Mouse (Mus musculus) retina, embryonic 14.5 days (tissue): ENCODE data around the gene Zfp672.

Source experiments
- DNase-seq: peaks from one replicate; pipeline ENCODE4 v3.0.0-alpha.2; 2015; ENCODE audit warnings: low spot score

The Zfp672 gene

GRCm38 (mm10) chr11:58282518-58282917, 47.6 kb downstream of the Zfp672 start:
- no peak for DNase-seq

- DNase-seq = no peak
These were observed 48.1 kb downstream of the Zfp672 start for GRCm38 (mm10) chr11:58281970-58282496.

DNA sequence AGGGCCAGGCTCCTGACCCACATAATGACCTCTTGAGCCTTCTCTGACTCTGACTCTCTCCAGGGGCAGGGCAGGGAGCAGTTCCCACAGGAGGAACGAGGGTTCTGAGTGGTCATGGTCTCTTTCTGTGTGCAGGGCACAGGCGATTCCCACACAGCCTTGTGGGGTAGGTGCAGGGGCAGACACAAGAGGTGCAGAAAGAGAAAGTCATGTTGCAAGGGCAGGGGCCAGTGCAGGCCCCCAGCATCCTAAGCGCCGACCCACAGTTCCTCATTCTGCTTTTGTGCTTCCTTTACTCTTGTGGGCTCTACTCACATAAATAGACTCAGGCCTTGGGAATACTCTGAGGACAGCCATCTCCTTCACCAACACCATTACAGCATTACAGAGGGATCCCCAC, 54.4 kb downstream of the Zfp672 start:
- no peak for DNase-seq

DNA sequence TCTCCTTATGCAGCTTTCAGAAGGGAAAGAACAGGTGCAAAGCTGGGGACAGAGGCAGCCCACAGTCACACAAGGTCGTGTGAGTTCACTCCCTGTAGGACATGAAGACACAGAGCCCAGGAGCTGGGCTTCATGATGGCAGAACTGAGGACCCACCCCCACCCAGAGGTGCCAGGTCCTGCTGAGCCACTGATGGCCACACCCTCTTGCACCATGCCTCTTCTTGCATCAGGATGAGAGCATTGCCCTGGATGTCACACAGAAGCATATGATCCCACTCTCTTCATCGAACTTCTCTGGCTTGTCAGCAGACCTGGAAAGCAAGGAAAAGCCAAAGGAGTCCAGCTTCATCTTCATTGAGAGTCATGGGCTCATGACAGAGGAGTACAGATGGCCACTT, 55.6 kb downstream of the Zfp672 start, which contains the start of gene 4930438A08Rik:
4930438A08Rik (plus strand) TSS at position 228 of the 400 bp plus-strand sequence.
- no peak for DNase-seq

- no peak for DNase-seq
These were observed 61.9 kb downstream of the Zfp672 start for GRCm38 (mm10) chr11:58268285-58268684.
